Mouse (Mus musculus) heart, adult 18-20 months (tissue): ENCODE results near the gene Ybx2. TPM values are rescaled to one million over a fixed set of nuclear protein-coding genes. Genes with fewer than 3 reads are reported as not detected.

Experiments used
- DNase-seq, 2 experiments: peaks; one replicate each; pipeline ENCODE4 v3.0.0; 2021 to 2022; ENCODE audit warnings: mixed read lengths in 1 of 2
- long read RNA-seq, 2 experiments: library from polyadenylated mRNA; stranded (forward); transcript quantifications; one replicate each; pipeline ENCODE4 v2.0.0; 2021
- total RNA-seq, 2 experiments: library from RNA; stranded (reverse); gene quantifications; 2 replicates each; pipeline ENCODE4 v1.2.3; 2021

The Ybx2 gene
- total RNA-seq = 10 to 100 TPM; 14.6 to 23.1 TPM
- long read RNA-seq, experiment 1, transcript Ybx2-201 (9 exons, 1,673 nt) = major isoform, 5 of 13 reads
- long read RNA-seq, experiment 1, partial matches to known transcripts = 3 of 13 reads
- long read RNA-seq, experiment 1, other reads (novel, unspliced or antisense) = 5 of 13 reads
- long read RNA-seq, experiment 2, partial matches to known transcripts = 1 of 8 reads
- long read RNA-seq, experiment 2, other reads (novel, unspliced or antisense) = 5 of 8 reads

DNA sequence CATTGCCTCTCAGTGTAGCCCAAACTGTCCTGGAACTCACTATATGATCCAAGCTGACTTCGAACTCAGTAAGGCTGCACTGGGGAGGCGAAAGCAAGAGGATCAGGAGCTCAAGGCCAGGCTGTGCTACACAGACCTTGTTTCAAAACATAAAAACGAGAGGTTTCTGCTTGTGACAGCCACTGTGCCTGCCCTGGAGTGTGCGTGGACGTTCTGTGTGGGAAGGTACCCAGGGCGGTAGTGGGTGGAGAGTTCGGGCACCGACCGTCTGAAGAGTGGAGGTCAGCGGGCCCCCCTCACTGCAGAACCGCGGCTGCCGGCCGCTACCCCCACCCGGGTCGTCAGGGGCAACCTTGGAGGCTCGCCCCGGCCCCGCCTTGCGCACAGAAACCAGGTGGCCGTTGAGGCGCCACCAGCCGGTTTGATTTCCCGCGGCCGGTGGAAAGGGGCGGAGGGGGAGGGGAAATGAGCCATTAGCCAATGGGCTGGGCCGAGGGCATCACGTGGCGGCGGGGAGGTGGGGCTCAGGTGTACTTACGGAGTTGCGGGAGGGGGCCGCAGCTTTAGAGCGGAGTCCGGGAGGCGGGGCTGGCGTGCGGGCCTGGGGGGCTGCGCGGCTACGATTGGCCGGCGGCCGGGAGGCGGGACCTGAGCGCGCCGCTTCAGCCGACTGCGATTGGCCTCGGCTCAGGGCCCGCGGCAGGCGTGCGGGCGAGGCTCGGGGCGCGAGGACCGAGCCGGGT is at the start of gene Ybx2:
TSS of gene Ybx2 (plus strand) at position 660 of the 743 bp plus-strand sequence.
- DNase-seq = peak; percentile 89 to 91

- DNase-seq = no peak
Measured at GRCm38 (mm10) chr11:69886907-69887635, 48.5 kb upstream of the Ybx2 start.

DNA sequence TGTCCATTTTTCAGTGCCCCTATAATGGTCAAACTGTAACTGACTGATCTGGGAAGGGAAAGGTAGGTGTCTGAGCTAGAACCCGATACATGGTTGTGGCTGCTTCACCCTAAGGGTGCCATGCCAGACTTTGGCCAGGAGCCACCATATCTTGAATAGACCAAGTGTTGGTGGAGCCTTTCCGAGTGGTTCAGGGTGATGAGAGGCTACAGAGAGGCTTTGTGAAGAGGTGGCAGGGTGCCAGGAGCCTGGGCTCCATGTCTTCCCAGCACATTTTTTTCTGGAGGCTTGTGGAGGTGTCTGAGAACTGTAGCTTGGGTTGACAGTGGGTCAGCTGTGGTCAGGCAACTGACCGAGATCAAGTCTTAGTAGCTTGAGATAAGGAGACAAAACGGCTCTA is 44.1 kb upstream of the Ybx2 start:
- DNase-seq = no peak

- DNase-seq = no peak
Measured at GRCm38 (mm10) chr11:69894671-69895070, 40.9 kb upstream of the Ybx2 start.

- no peak for DNase-seq
Measured at GRCm38 (mm10) chr11:69895291-69895690, 40.3 kb upstream of the Ybx2 start, which contains the start of gene Acap1. Gene Acap1, minus strand, starts transcription at chr11:69895539.

GRCm38 (mm10) chr11:69899870-69900269 is 35.7 kb upstream of the Ybx2 start:
- no peak for DNase-seq

- peak; percentile 92 to 96 for DNase-seq
Measured at GRCm38 (mm10) chr11:69900471-69901405, 34.9 kb upstream of the Ybx2 start, which contains the start of the genes 2810408A11Rik and Neurl4. Gene 2810408A11Rik, minus strand, starts transcription at chr11:69900987. Gene Neurl4, plus strand, starts transcription at chr11:69901072.

DNA sequence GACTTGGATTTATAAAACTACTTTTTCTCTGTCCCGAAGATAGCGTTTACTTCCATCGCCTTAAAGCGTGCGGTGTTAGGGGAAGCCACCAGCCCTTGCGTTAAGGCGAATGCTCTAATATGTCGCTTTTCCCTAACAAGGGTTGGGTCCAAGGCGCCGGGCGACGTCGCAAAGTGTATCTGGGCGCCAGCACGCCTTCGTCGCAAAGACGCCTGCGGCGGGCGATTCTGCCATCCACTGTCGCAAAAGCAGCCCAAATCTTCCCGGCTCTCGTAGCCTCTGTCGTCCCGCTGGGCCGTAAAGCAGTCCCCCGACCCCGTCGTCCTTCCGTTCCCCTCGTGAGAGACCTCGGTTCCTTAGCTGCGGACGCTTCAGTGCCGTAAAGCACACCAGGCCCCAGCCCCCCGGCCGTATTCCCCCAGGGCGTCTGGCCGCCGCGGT is 34.2 kb upstream of the Ybx2 start:
- peak; percentile 95 to 98 for DNase-seq

DNA sequence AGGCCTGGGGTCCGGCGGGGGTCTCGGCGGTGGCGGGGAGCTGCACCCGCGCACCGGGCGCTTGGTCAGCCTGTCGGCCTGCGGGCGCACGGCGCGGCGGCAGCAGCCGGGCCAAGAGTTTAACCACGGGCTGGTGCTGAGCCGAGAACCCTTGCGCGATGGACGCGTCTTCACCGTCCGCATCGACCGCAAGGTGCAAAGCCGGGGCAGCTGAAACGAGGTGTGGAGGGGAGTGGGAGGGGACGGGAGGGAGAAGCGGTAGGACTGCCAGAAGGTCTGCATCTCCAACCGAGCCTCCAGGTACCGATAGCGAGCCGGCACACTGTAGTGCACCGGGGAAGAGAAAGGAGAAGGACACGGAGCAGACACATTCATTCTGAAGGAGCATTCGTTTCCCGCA is 33.6 kb upstream of the Ybx2 start:
- no peak for DNase-seq

DNA sequence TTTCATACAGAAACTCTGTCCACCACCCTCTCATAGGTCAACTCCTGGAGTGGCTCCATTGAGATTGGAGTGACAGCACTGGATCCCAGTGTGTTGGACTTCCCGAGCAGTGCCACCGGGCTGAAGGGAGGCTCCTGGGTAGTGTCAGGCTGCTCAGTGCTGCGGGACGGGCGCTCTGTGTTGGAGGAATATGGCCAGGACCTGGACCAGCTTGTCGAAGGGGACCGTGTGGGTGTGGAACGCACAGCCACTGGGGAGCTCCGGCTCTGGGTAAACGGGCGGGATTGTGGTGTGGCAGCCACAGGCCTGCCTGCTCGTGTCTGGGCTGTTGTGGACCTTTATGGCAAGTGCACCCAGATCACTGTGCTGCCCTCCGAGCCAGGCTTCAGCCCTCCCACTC is 32.6 kb upstream of the Ybx2 start:
- DNase-seq = no peak

DNA sequence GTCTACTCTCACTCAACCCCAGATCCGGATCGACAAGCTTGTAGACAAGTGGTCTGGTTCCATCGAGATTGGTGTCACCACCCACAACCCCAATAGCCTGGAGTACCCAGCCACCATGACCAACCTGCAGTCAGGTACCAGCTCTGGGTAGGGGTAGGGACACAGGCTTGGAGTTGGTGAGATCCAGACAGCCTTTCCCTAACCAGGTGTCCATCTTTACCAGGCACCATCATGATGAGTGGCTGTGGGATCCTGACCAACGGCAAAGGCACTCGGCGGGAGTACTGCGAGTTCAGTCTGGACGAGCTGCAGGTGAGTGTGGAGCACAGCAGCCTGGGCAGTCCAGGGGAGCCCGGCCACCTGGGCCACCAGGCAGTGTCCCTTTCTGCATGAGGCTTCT is 31.3 kb upstream of the Ybx2 start:
- DNase-seq = no peak

- DNase-seq = no peak
Measured at GRCm38 (mm10) chr11:69908645-69909044, 27.0 kb upstream of the Ybx2 start.

DNA sequence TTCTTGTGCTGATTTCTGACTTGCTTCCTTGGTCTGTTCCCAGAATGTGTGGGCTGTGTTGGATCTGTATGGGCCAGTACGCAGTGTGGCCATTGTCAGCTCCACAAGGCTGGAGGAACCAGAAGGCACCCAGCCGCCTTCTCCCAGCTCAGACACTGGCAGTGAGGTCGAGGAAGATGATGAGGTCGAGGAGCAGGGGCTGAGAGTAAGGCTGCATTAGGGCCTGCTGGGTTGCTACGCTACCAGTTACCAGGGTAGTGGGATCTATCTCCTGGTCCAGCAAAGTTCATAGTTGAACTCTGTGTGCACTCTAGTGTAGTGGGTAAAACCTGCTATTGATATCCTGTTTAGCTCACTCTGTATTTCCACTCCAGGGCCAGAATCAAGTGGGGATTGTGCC is 26.4 kb upstream of the Ybx2 start:
- DNase-seq = no peak

GRCm38 (mm10) chr11:69910177-69910576 is 25.4 kb upstream of the Ybx2 start:
- DNase-seq = no peak

- no peak for DNase-seq
Measured at GRCm38 (mm10) chr11:69910781-69911560, 24.6 kb upstream of the Ybx2 start.

GRCm38 (mm10) chr11:69911701-69912100 is 23.9 kb upstream of the Ybx2 start:
- no peak for DNase-seq

GRCm38 (mm10) chr11:69912716-69913530 is 22.7 kb upstream of the Ybx2 start:
- no peak for DNase-seq

DNA sequence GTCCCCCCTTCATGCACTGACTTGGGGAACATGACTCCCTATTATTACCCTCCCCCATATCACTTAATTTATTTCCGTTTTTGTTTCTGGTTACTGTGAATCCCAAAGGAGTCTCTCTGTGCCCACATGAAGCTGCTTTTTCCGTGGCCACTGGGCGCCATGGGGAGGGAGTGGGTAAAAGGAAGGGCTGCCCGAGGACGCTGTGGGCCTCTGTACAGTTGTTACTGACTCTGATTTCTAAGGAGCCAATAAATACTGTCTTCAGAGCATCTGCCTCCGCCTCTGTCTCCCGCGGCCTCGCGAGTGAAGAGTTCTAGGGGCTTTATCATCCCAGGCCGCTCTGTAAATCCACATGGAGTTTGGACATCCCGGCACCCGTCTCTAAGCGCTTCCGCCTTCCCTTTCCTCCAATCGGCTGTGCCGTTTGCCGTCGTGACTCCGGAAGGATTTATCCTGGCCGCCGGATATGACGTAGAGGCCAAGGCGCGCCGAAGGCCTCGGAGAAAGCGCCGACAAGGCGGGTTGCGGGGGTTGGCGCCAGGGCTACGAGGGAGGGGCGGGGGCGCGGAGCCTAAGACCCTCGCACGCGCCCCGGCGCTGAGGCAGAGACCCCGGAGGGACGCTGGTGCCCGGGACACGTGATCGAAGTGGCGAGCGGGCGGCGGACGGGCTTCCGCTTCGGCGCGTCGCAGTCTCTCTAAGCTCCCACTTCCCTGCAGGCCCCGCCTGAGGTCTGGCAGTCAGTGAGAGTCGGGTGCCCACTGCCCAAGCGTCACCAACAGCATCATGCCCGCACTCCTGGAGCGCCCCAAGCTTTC is 21.8 kb upstream of the Ybx2 start, which contains the start of gene Gps2:
TSS of gene Gps2 (plus strand) at position 335 of the 818 bp plus-strand sequence.
- DNase-seq = peak; percentile 95 to 97

GRCm38 (mm10) chr11:69914372-69914764 is 21.2 kb upstream of the Ybx2 start:
- no peak for DNase-seq
